Mouse (Mus musculus): ENCODE results near the gene Keap1. TPM values are rescaled to one million over a fixed set of nuclear protein-coding genes. Genes with fewer than 3 reads are reported as not detected.
A peak's percentile ranks its signal among the peaks of the same experiment; 100 is the strongest.

Keap1 gene
- 60.4 and 61.3 TPM in 2 replicates for polyA plus RNA-seq (2015; fragmentation: Nextera tagmentation; extraction: Ambion mirVana)

GRCm38 (mm10) chr9:21238733-21239464 is at the start of gene Keap1:
TSS of gene Keap1 (minus strand) at chr9:21239361.
- H3K9ac ChIP-seq (ENCODE audit: low read length): peak within 1 kb of the TSS; percentile 100
- H3K4me3 ChIP-seq (ENCODE audit: low read length): peak within 1 kb of the TSS; percentile 95
- H3K36me3 ChIP-seq (ENCODE audit: control insufficient read depth, insufficient read depth, low read length): peaks cover 12% of the 10 kb centered on the region
- under 1% methylated on average over 55 of the region's 90 CpGs for WGBS
- H3K4me1 ChIP-seq (replicated peaks; ENCODE audit: control insufficient read depth, insufficient read depth, low read length): peaks cover 17% of the 10 kb centered on the region
- H3K4me2 ChIP-seq (ENCODE audit: low read depth, low read length): peak within 1 kb of the TSS; percentile 73
- ATAC-seq (ENCODE audit: low read depth): peak; percentile 93
- peak within 1 kb of the TSS; percentile 83 for H3K27ac ChIP-seq (ENCODE audit: low read length)
- peaks cover 20% of the 10 kb centered on the region for H3K27me3 ChIP-seq (ENCODE audit: control insufficient read depth, insufficient read depth, low read depth, low read length)
- H3K9me3 ChIP-seq (ENCODE audit: control insufficient read depth, low read length): peaks cover 4% of the 10 kb centered on the region; the same call in 1 of the 2 replicates

DNA sequence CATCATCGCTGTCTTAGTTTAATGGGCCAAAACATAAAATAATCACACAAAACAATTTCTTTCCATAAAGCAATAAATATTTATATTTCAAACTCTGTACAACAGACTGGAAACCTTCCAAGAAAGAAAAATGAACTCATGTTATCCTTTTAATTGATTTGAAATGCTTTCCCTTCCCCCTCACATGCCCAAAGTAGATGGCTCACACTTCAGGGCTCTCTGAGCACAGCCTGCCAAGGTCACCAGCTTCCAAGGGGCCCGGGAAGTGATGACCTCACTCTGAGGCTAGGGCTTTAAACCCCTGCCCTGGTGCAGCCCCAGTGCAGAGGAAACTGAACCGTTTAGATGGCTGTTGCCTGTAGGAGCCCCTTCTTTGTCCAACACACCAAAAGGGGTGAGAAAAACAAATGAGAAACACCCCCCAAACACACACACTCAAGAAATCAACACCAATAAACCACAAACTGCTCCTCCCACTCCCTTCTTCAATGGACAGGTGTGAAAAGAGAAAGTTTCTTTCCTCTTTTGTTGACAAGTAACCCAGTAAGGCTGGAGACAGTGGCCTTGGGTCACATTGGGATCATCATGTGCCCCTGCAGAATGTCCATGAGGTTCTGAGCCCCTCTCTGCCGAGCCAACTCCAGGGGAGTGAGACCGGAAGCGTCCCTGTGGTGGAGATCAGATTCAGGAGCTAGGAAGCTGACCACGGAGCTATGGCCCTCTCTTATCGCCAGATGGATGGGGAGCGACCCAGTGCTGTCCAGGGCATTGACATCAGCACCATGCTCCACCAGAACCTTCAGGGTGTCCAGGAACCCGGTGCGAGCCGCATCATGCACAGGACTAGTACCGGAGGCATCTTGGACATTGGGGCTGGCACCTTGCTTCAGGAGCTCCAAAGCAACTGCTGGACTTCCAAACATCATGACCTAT is 49.5 kb upstream of the Keap1 start:
- no peak for ATAC-seq (ENCODE audit: low read depth)
- peak overlapping the region; percentile 85 for H3K4me3 ChIP-seq (ENCODE audit: low read length)
- 70% methylated on average over 13 of the region's 13 CpGs for WGBS

GRCm38 (mm10) chr9:21287571-21288402 is 48.6 kb upstream of the Keap1 start, which contains the start of gene Kri1:
TSS of gene Kri1 (minus strand) at chr9:21287969.
- peak within 1 kb of the TSS; percentile 83 for H3K9ac ChIP-seq (ENCODE audit: low read length)
- H3K36me3 ChIP-seq (ENCODE audit: control insufficient read depth, insufficient read depth, low read length): peaks cover 8% of the 10 kb centered on the region; the same call in 1 of the 2 replicates
- ATAC-seq (ENCODE audit: low read depth): peak; percentile 79
- H3K4me1 ChIP-seq (replicated peaks; ENCODE audit: control insufficient read depth, insufficient read depth, low read length): peaks cover 28% of the 10 kb centered on the region
- WGBS: under 1% methylated on average over 59 of the region's 59 CpGs
- peak within 1 kb of the TSS; percentile 85 for H3K4me3 ChIP-seq (ENCODE audit: low read length)
- no peaks in the 10 kb centered on the region for H3K27me3 ChIP-seq (ENCODE audit: control insufficient read depth, insufficient read depth, low read depth, low read length)
- H3K9me3 ChIP-seq (ENCODE audit: control insufficient read depth, low read length): no peaks in the 10 kb centered on the region
- H3K27ac ChIP-seq (ENCODE audit: low read length): peak within 1 kb of the TSS; percentile 91
- peak within 1 kb of the TSS; percentile 79 for H3K4me2 ChIP-seq (ENCODE audit: low read depth, low read length)

More for the DNA sequence above, 49.5 kb upstream of the Keap1 start:
- Histone ChIP-seq H3K27me3 (ENCODE audit: control insufficient read depth, insufficient read depth, low read depth, low read length) (no peaks in the 10 kb centered on the region), H3K4me2 (ENCODE audit: low read depth, low read length) (peak overlapping the region; percentile 74), H3K9me3 (ENCODE audit: control insufficient read depth, low read length) (no peaks in the 10 kb centered on the region), H3K9ac (ENCODE audit: low read length) (peak overlapping the region; percentile 65), H3K27ac (ENCODE audit: low read length) (peak overlapping the region; percentile 91), H3K4me1 (replicated peaks; ENCODE audit: control insufficient read depth, insufficient read depth, low read length) (peaks cover 28% of the 10 kb centered on the region), H3K36me3 (ENCODE audit: control insufficient read depth, insufficient read depth, low read length) (peaks cover 6% of the 10 kb centered on the region; the same call in 1 of the 2 replicates)

GRCm38 (mm10) chr9:21286753-21287152 is 47.6 kb upstream of the Keap1 start:
- Histone ChIP-seq H3K27ac (ENCODE audit: low read length) (no peak overlapping the region), H3K9me3 (ENCODE audit: control insufficient read depth, low read length) (no peaks in the 10 kb centered on the region), H3K27me3 (ENCODE audit: control insufficient read depth, insufficient read depth, low read depth, low read length) (no peaks in the 10 kb centered on the region), H3K4me3 (ENCODE audit: low read length) (peak overlapping the region; percentile 85), H3K4me2 (ENCODE audit: low read depth, low read length) (peak overlapping the region; percentile 79), H3K4me1 (replicated peaks; ENCODE audit: control insufficient read depth, insufficient read depth, low read length) (peaks cover 28% of the 10 kb centered on the region), H3K9ac (ENCODE audit: low read length) (peak overlapping the region; percentile 83), H3K36me3 (ENCODE audit: control insufficient read depth, insufficient read depth, low read length) (peaks cover 16% of the 10 kb centered on the region)
- no peak for ATAC-seq (ENCODE audit: low read depth)
- WGBS: 50% methylated on average over 3 of the region's 3 CpGs

- Histone ChIP-seq H3K36me3 (ENCODE audit: control insufficient read depth, insufficient read depth, low read length) (peaks cover 32% of the 10 kb centered on the region), H3K4me2 (ENCODE audit: low read depth, low read length) (no peak overlapping the region), H3K4me1 (replicated peaks; ENCODE audit: control insufficient read depth, insufficient read depth, low read length) (peaks cover 15% of the 10 kb centered on the region), H3K9me3 (ENCODE audit: control insufficient read depth, low read length) (no peaks in the 10 kb centered on the region), H3K4me3 (ENCODE audit: low read length) (no peak overlapping the region), H3K27ac (ENCODE audit: low read length) (no peak overlapping the region), H3K9ac (ENCODE audit: low read length) (no peak overlapping the region), H3K27me3 (ENCODE audit: control insufficient read depth, insufficient read depth, low read depth, low read length) (no peaks in the 10 kb centered on the region)
- 70% methylated on average over 3 of the region's 3 CpGs for WGBS
- ATAC-seq (ENCODE audit: low read depth): no peak
Observed at GRCm38 (mm10) chr9:21283994-21284393, 44.8 kb upstream of the Keap1 start.

DNA sequence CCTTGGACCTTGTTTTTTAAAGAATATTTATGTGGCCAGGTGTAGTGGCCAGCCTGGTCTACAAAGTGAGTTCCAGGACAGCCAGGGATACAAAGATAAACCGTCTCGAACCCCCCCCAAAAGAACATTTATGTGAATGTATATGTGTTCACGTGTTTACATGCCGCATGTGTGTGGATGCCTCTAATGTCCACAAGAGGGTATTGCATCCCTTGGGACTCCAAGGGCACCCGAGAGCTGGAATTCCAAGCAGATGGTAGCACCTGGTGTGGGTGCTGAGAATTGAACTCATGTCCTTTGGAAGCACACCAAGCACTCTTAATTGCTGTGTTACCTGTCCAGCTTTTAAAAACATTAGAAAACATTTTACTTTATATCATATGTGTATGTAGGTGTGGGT is 44.4 kb upstream of the Keap1 start:
- H3K27ac ChIP-seq (ENCODE audit: low read length): no peak overlapping the region
- H3K4me1 ChIP-seq (replicated peaks; ENCODE audit: control insufficient read depth, insufficient read depth, low read length): peaks cover 11% of the 10 kb centered on the region
- H3K36me3 ChIP-seq (ENCODE audit: control insufficient read depth, insufficient read depth, low read length): peaks cover 32% of the 10 kb centered on the region
- WGBS: 84% methylated on average over 5 of the region's 5 CpGs
- H3K4me2 ChIP-seq (ENCODE audit: low read depth, low read length): no peak overlapping the region
- H3K4me3 ChIP-seq (ENCODE audit: low read length): no peak overlapping the region
- H3K9me3 ChIP-seq (ENCODE audit: control insufficient read depth, low read length): no peaks in the 10 kb centered on the region
- H3K9ac ChIP-seq (ENCODE audit: low read length): no peak overlapping the region
- no peaks in the 10 kb centered on the region for H3K27me3 ChIP-seq (ENCODE audit: control insufficient read depth, insufficient read depth, low read depth, low read length)
- no peak for ATAC-seq (ENCODE audit: low read depth)

DNA sequence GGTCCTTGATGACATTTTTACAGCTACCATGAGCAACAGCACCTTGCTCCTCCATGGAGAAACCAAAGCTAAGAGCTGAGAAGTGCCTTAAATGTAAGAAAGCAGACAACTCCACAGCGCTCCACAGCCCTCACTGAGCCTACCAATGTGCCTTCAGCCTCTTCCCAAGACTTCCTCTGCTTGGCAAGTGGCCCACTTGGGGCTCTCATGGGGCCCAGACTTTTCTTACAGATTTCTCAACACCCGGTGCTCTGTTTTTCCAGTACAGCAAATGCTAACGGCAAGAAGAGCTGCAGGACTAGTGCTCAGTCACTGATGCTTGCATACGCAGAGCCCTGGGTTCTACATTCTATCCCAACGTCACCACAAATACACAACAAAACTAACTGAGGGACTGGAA is 38.6 kb upstream of the Keap1 start:
- H3K9me3 ChIP-seq (ENCODE audit: control insufficient read depth, low read length): no peaks in the 10 kb centered on the region
- no peak overlapping the region for H3K9ac ChIP-seq (ENCODE audit: low read length)
- WGBS: 85% methylated on average over 5 of the region's 5 CpGs
- peaks cover 61% of the 10 kb centered on the region for H3K36me3 ChIP-seq (ENCODE audit: control insufficient read depth, insufficient read depth, low read length)
- H3K27me3 ChIP-seq (ENCODE audit: control insufficient read depth, insufficient read depth, low read depth, low read length): no peaks in the 10 kb centered on the region
- no peak overlapping the region for H3K4me3 ChIP-seq (ENCODE audit: low read length)
- H3K27ac ChIP-seq (ENCODE audit: low read length): no peak overlapping the region
- ATAC-seq (ENCODE audit: low read depth): no peak
- no peaks in the 10 kb centered on the region for H3K4me1 ChIP-seq (replicated peaks; ENCODE audit: control insufficient read depth, insufficient read depth, low read length)
- no peak overlapping the region for H3K4me2 ChIP-seq (ENCODE audit: low read depth, low read length)

- H3K9ac ChIP-seq (ENCODE audit: low read length): no peak overlapping the region
- H3K4me1 ChIP-seq (replicated peaks; ENCODE audit: control insufficient read depth, insufficient read depth, low read length): no peaks in the 10 kb centered on the region
- H3K9me3 ChIP-seq (ENCODE audit: control insufficient read depth, low read length): no peaks in the 10 kb centered on the region
- ATAC-seq (ENCODE audit: low read depth): no peak
- no peak overlapping the region for H3K4me3 ChIP-seq (ENCODE audit: low read length)
- H3K27ac ChIP-seq (ENCODE audit: low read length): no peak overlapping the region
- WGBS: 80% methylated on average over 8 of the region's 8 CpGs
- no peaks in the 10 kb centered on the region for H3K27me3 ChIP-seq (ENCODE audit: control insufficient read depth, insufficient read depth, low read depth, low read length)
- H3K4me2 ChIP-seq (ENCODE audit: low read depth, low read length): no peak overlapping the region
- H3K36me3 ChIP-seq (ENCODE audit: control insufficient read depth, insufficient read depth, low read length): peaks cover 60% of the 10 kb centered on the region
Observed at GRCm38 (mm10) chr9:21276307-21276706, 37.1 kb upstream of the Keap1 start.

Measured in lung, embryonic 16.5 days (tissue).